In genomic region chr4:59245776-59246175, GRCm38 (mm10) we compare ENCODE assay signal across 22 mouse cellular contexts. TPM values are rescaled to one million over a fixed set of nuclear protein-coding genes. Genes with fewer than 3 reads are reported as not detected.
DNase-seq lines count a peak whose midpoint lies in the region; ATAC-seq and TF ChIP-seq lines count a peak whose summit lies in the region.
"Had no signal": no experiment of that assay in that cellular context is flagged by ENCODE, and none has a peak within 500 bp of the region (broad histone marks: within the 10 kb centered on the region; RNA-seq: fewer than 3 reads in every experiment).

No protein-coding gene starts in this region.

- TF ChIP-seq POLR2A in bone marrow, adult 2 months (IDR thresholded peaks at IDR 0.05; ENCODE audit: borderline replicate concordance, control insufficient read depth, low read depth, low read length): no peak

- ATAC-seq in heart, embryonic 11.5 days (replicated peaks; ENCODE audit: insufficient number of reproducible peaks, low FRiP score, low TSS enrichment): no peak
- ATAC-seq in intestine, postnatal 0 days: no peak
- no peak for ATAC-seq in liver, postnatal 0 days
- ATAC-seq: forebrain, embryonic 13.5 days; lung, postnatal 0 days had no signal

- no peaks in the 10 kb centered on the region for H3K9me3 ChIP-seq in heart, embryonic 11.5 days (replicated peaks; ENCODE audit: control insufficient read depth, low read length)
- H3K9me3 ChIP-seq in intestine, postnatal 0 days (ENCODE audit: control insufficient read depth): no peaks in the 10 kb centered on the region
- H3K9me3 ChIP-seq in liver, postnatal 0 days (ENCODE audit: low read length): no peaks in the 10 kb centered on the region
- H3K9me3 ChIP-seq: embryonic facial prominence, embryonic 15.5 days; forebrain, embryonic 13.5 days; heart, embryonic 15.5 days; megakaryocyte, embryonic 14.5 days; neural tube, embryonic 13.5 days had no signal

- 0 out of 2 replicates have a peak overlapping the region, but pooled peaks have one; percentile 16 for H3K9ac ChIP-seq in heart, embryonic 11.5 days (ENCODE audit: low read depth, low read length)
- no peak overlapping the region for H3K9ac ChIP-seq in intestine, postnatal 0 days (ENCODE audit: low read depth, low read length)
- H3K9ac ChIP-seq in liver, postnatal 0 days (replicated peaks): 0 out of 2 replicates have a peak overlapping the region, but pooled peaks have one; percentile 6
- H3K9ac ChIP-seq: embryonic facial prominence, embryonic 15.5 days; forebrain, embryonic 13.5 days; heart, embryonic 15.5 days; hindbrain, embryonic 14.5 days; neural tube, embryonic 13.5 days had no signal

- no peak for DNase-seq in heart, postnatal 36 days
- no peak for DNase-seq in liver, postnatal 0 days
- no peak for DNase-seq in kidney, adult 8-10 months
- no peak for DNase-seq in cerebellum, adult 8-10 months
- no peak for DNase-seq in thymus, postnatal 25 days
- DNase-seq: adrenal gland, adult 8-10 months; cerebellum, adult 2 months; embryo, embryonic 11 days; kidney, adult 11 months; kidney, postnatal 10 days; right cerebral cortex, postnatal 14 days had no signal

- H3K4me1 ChIP-seq in heart, embryonic 11.5 days (ENCODE audit: control insufficient read depth, insufficient read depth, low read length): no peaks in the 10 kb centered on the region
- H3K4me1 ChIP-seq in bone marrow, adult 2 months (ENCODE audit: control insufficient read depth, insufficient read depth, low read length): peaks cover 10% of the 10 kb centered on the region; the same call in 1 of the 2 replicates
- 0 out of 2 replicates have a peak, but pooled peaks cover 15% of the 10 kb centered on the region for H3K4me1 ChIP-seq in intestine, postnatal 0 days (replicated peaks; ENCODE audit: control insufficient read depth, insufficient read depth, low read length)
- peaks cover 45% of the 10 kb centered on the region for H3K4me1 ChIP-seq in liver, postnatal 0 days (ENCODE audit: insufficient read depth)
- H3K4me1 ChIP-seq: embryonic facial prominence, embryonic 15.5 days; forebrain, embryonic 13.5 days; heart, embryonic 15.5 days; neural tube, embryonic 13.5 days had no signal

- 65% methylated on average over 4 of the region's 4 CpGs for WGBS in heart, embryonic 11.5 days (ENCODE audit: insufficient replicate concordance)
- WGBS in bone marrow, adult 2 months: 73% methylated on average over 4 of the region's 4 CpGs
- 69% methylated on average over 4 of the region's 4 CpGs for WGBS in intestine, postnatal 0 days
- WGBS in liver, postnatal 0 days (ENCODE audit: insufficient replicate concordance): 61% methylated on average over 4 of the region's 4 CpGs

- TF ChIP-seq CTCF in bone marrow, adult 2 months (IDR thresholded peaks at IDR 0.05; ENCODE audit: control insufficient read depth, insufficient read depth, low read length): no peak
- TF ChIP-seq CTCF in intestine, postnatal 0 days (IDR thresholded peaks at IDR 0.05; ENCODE audit: low read depth): no peak
- TF ChIP-seq CTCF in liver, postnatal 0 days (IDR thresholded peaks at IDR 0.05; ENCODE audit: low read depth): no peak

- no peaks in the 10 kb centered on the region for H3K36me3 ChIP-seq in heart, embryonic 11.5 days (ENCODE audit: control insufficient read depth, insufficient read depth, low read length)
- H3K36me3 ChIP-seq in intestine, postnatal 0 days (ENCODE audit: control insufficient read depth, insufficient read depth): no peaks in the 10 kb centered on the region
- H3K36me3 ChIP-seq in liver, postnatal 0 days (replicated peaks; ENCODE audit: insufficient read depth, low read length): no peaks in the 10 kb centered on the region
- H3K36me3 ChIP-seq: embryonic facial prominence, embryonic 15.5 days; heart, embryonic 15.5 days; neural tube, embryonic 13.5 days had no signal

- peak overlapping the region; percentile 87 for H3K27ac ChIP-seq in heart, embryonic 11.5 days (ENCODE audit: low read depth, low read length)
- H3K27ac ChIP-seq in bone marrow, adult 2 months (ENCODE audit: control insufficient read depth, insufficient read depth, low read depth, low read length, poor library complexity): peak overlapping the region; percentile 65; the same call in 1 of the 2 replicates
- H3K27ac ChIP-seq in intestine, postnatal 0 days (ENCODE audit: low read depth, low read length): peak overlapping the region; percentile 78
- H3K27ac ChIP-seq in liver, postnatal 0 days (ENCODE audit: low read depth): peak overlapping the region; percentile 89
- H3K27ac ChIP-seq: embryonic facial prominence, embryonic 15.5 days; forebrain, embryonic 13.5 days; heart, embryonic 15.5 days; hindbrain, embryonic 14.5 days; neural tube, embryonic 13.5 days had no signal

- no peak overlapping the region for H3K4me2 ChIP-seq in heart, embryonic 11.5 days
- no peak overlapping the region for H3K4me2 ChIP-seq in intestine, postnatal 0 days (replicated peaks; ENCODE audit: low read depth)
- H3K4me2 ChIP-seq in liver, postnatal 0 days (ENCODE audit: low read depth, low read length): peak overlapping the region; percentile 51
- H3K4me2 ChIP-seq: embryonic facial prominence, embryonic 15.5 days; forebrain, embryonic 13.5 days; heart, embryonic 15.5 days; hindbrain, embryonic 14.5 days; neural tube, embryonic 13.5 days had no signal

- intact Hi-C loops in heart, postnatal 36 days (cut with DNase I): loop anchor here (5.0 kb wide), 1 partner anchor 92 kb away; no protein-coding TSS in a partner anchor

- peak; percentile 58; the same call in 1 of the 2 replicates for TF ChIP-seq EP300 in liver, postnatal 0 days (IDR thresholded peaks at IDR 0.05; ENCODE audit: low read depth)

- H3K27me3 ChIP-seq in heart, embryonic 11.5 days (ENCODE audit: control insufficient read depth, insufficient read depth, low read length): no peaks in the 10 kb centered on the region
- H3K27me3 ChIP-seq in intestine, postnatal 0 days (replicated peaks; ENCODE audit: control insufficient read depth, insufficient read depth, low read length): no peaks in the 10 kb centered on the region
- H3K27me3 ChIP-seq in liver, postnatal 0 days (ENCODE audit: insufficient read depth, low read length): no peaks in the 10 kb centered on the region
- H3K27me3 ChIP-seq: CH12.LX; embryonic facial prominence, embryonic 15.5 days; forebrain, embryonic 13.5 days; heart, embryonic 15.5 days; megakaryocyte, embryonic 14.5 days; neural tube, embryonic 13.5 days had no signal

- H3K4me3 ChIP-seq in heart, embryonic 11.5 days (ENCODE audit: low read depth, low read length): no peak overlapping the region
- no peak overlapping the region for H3K4me3 ChIP-seq in bone marrow, adult 2 months (replicated peaks; ENCODE audit: control insufficient read depth, low read depth, low read length)
- no peak overlapping the region for H3K4me3 ChIP-seq in intestine, postnatal 0 days (ENCODE audit: low read depth, low read length)
- no peak overlapping the region for H3K4me3 ChIP-seq in liver, postnatal 0 days (ENCODE audit: low read depth, low read length)
- H3K4me3 ChIP-seq: embryonic facial prominence, embryonic 15.5 days; forebrain, embryonic 13.5 days; heart, embryonic 15.5 days; megakaryocyte, embryonic 14.5 days; neural tube, embryonic 13.5 days had no signal

RNA-seq across cellular contexts. Expression of gene Ugcg, which starts 56.7 kb away (rescaled TPM):
- polyA plus RNA-seq in heart, embryonic 11.5 days (2014; fragmentation: Nextera tagmentation; extraction: Ambion mirVana): 10.7 and 14.8 TPM in 2 replicates
- total RNA-seq in heart, postnatal 36 days (2021): 10 to 100 TPM; 15.4 to 16.2 TPM
- polyA plus RNA-seq in bone marrow, adult 2 months (2011; ENCODE audit: insufficient read depth, insufficient read length, low replicate concordance, missing spikeins): 17.5 and 18.7 TPM in 2 replicates
- 20.3 and 25.3 TPM in 2 replicates for polyA plus RNA-seq in intestine, postnatal 0 days (2015; fragmentation: Nextera tagmentation; extraction: Ambion mirVana)
- 8.3 and 8.4 TPM in 2 replicates for polyA plus RNA-seq in liver, postnatal 0 days (2015; fragmentation: Nextera tagmentation; extraction: Ambion mirVana)
